Comparison of ENCODE assay signal across 11 mouse cellular contexts in genomic region chr8:126391541-126391940, GRCm38 (mm10). TPM values are rescaled to one million over a fixed set of nuclear protein-coding genes. Genes with fewer than 3 reads are reported as not detected.
DNase-seq lines count a peak whose midpoint lies in the region; ATAC-seq and TF ChIP-seq lines count a peak whose summit lies in the region.
"Had no signal": no experiment of that assay in that cellular context is flagged by ENCODE, and none has a peak within 500 bp of the region (broad histone marks: within the 10 kb centered on the region; RNA-seq: fewer than 3 reads in every experiment).

No protein-coding gene starts in this region.

- DNase-seq in limb, embryonic 10.5 days (ENCODE audit: low spot score), result no peak
- DNase-seq in cerebellum, adult 11-12 months, result peak; percentile 78
- peak; percentile 85 for DNase-seq in kidney, adult 2 months
- peak; percentile 65 for DNase-seq in lung, postnatal 0 days (ENCODE audit: low spot score)
- no peak for DNase-seq in midbrain, embryonic 11.5 days (ENCODE audit: low spot score, missing footprints)
- DNase-seq in heart, adult 2 months, result no peak
- DNase-seq: heart, postnatal 10 days; thymus, postnatal 36 days had no signal

- H3K27me3 ChIP-seq in limb, embryonic 13.5 days, result no peaks in the 10 kb centered on the region
- H3K27me3 ChIP-seq in limb, embryonic 10.5 days (ENCODE audit: low read depth, poor library complexity, severe bottlenecking), result no peaks in the 10 kb centered on the region
- no peaks in the 10 kb centered on the region for H3K27me3 ChIP-seq in kidney, adult 2 months (replicated peaks; ENCODE audit: control insufficient read depth, insufficient read depth, low read length)
- no peaks in the 10 kb centered on the region for H3K27me3 ChIP-seq in lung, postnatal 0 days (replicated peaks; ENCODE audit: insufficient read depth, low read length)
- H3K27me3 ChIP-seq in midbrain, embryonic 11.5 days (ENCODE audit: control insufficient read depth, insufficient read depth, low read length), result no peaks in the 10 kb centered on the region
- H3K27me3 ChIP-seq in heart, adult 2 months (ENCODE audit: control insufficient read depth, insufficient read depth, low read length), result no peaks in the 10 kb centered on the region
- H3K27me3 ChIP-seq: neural tube, embryonic 12.5 days had no signal

- H3K4me2 ChIP-seq in limb, embryonic 13.5 days (replicated peaks), result no peak overlapping the region
- no peak overlapping the region for H3K4me2 ChIP-seq in lung, postnatal 0 days (replicated peaks; ENCODE audit: low read depth, low read length)
- H3K4me2 ChIP-seq in midbrain, embryonic 11.5 days, result no peak overlapping the region
- H3K4me2 ChIP-seq: neural tube, embryonic 12.5 days had no signal

- intact Hi-C loops in heart, adult 2 months (cut with DNase I), result no loop called here

- H3K4me1 ChIP-seq in limb, embryonic 13.5 days, result 0 out of 2 replicates have a peak, but pooled peaks cover 6% of the 10 kb centered on the region
- H3K4me1 ChIP-seq in limb, embryonic 10.5 days, result no peaks in the 10 kb centered on the region
- H3K4me1 ChIP-seq in kidney, adult 2 months (ENCODE audit: control insufficient read depth, insufficient read depth, low read length), result peaks cover 9% of the 10 kb centered on the region; the same call in 1 of the 2 replicates
- no peaks in the 10 kb centered on the region; the same call in 1 of the 2 replicates for H3K4me1 ChIP-seq in lung, postnatal 0 days (ENCODE audit: insufficient read depth, low read depth, low read length)
- peaks cover 8% of the 10 kb centered on the region; the same call in 1 of the 2 replicates for H3K4me1 ChIP-seq in midbrain, embryonic 11.5 days (ENCODE audit: control insufficient read depth, insufficient read depth, low read length)
- no peaks in the 10 kb centered on the region for H3K4me1 ChIP-seq in heart, adult 2 months (ENCODE audit: control insufficient read depth, insufficient read depth, low read length)

- 59% methylated on average over 2 of the region's 2 CpGs for WGBS in limb, embryonic 13.5 days
- WGBS in limb, embryonic 10.5 days, result 73% methylated on average over 2 of the region's 2 CpGs
- WGBS in kidney, adult 2 months, result 16% methylated on average over 2 of the region's 2 CpGs
- 26% methylated on average over 2 of the region's 2 CpGs for WGBS in lung, postnatal 0 days
- WGBS in midbrain, embryonic 11.5 days, result 78% methylated on average over 2 of the region's 2 CpGs
- WGBS in heart, adult 2 months, result 38% methylated on average over 2 of the region's 2 CpGs

- ATAC-seq in limb, embryonic 13.5 days (ENCODE audit: low FRiP score, low read depth), result 0 out of 2 replicates have a peak, but pooled peaks have one; percentile 11
- peak; percentile 48 for ATAC-seq in lung, postnatal 0 days
- ATAC-seq in granulocyte monocyte progenitor cell, adult 5-6 weeks (replicated peaks; ENCODE audit: poor library complexity, severe bottlenecking), result no peak
- ATAC-seq in midbrain, embryonic 11.5 days (ENCODE audit: low FRiP score), result no peak

- TF ChIP-seq CTCF in kidney, adult 2 months (conservative IDR thresholded peaks at IDR 0.05; ENCODE audit: insufficient read depth, insufficient read length, low read depth, low read length), result no peak
- no peak for TF ChIP-seq CTCF in lung, postnatal 0 days (IDR thresholded peaks at IDR 0.05)
- TF ChIP-seq CTCF in heart, adult 2 months (IDR thresholded peaks at IDR 0.05), result no peak

- H3K9ac ChIP-seq in limb, embryonic 13.5 days, result no peak overlapping the region
- H3K9ac ChIP-seq in lung, postnatal 0 days (replicated peaks; ENCODE audit: low read depth), result no peak overlapping the region
- no peak overlapping the region for H3K9ac ChIP-seq in midbrain, embryonic 11.5 days (ENCODE audit: low read length)
- no peak overlapping the region for H3K9ac ChIP-seq in heart, adult 2 months (ENCODE audit: low read depth, low read length)
- H3K9ac ChIP-seq: neural tube, embryonic 12.5 days had no signal

- no peaks in the 10 kb centered on the region for H3K79me2 ChIP-seq in heart, adult 2 months (replicated peaks; ENCODE audit: control insufficient read depth, insufficient read depth, low read length)

- TF ChIP-seq POLR2A in kidney, adult 2 months (IDR thresholded peaks at IDR 0.05; ENCODE audit: low read depth, low read length), result no peak
- TF ChIP-seq POLR2A in heart, adult 2 months (IDR thresholded peaks at IDR 0.05; ENCODE audit: insufficient read depth, low read depth, low read length), result no peak

- no peak overlapping the region; the same call in 1 of the 2 replicates for H3K27ac ChIP-seq in limb, embryonic 13.5 days
- no peak overlapping the region for H3K27ac ChIP-seq in limb, embryonic 10.5 days
- H3K27ac ChIP-seq in kidney, adult 2 months (ENCODE audit: insufficient read depth, low read depth, low read length), result peak overlapping the region; percentile 43
- no peak overlapping the region for H3K27ac ChIP-seq in lung, postnatal 0 days (ENCODE audit: low read length)
- no peak overlapping the region for H3K27ac ChIP-seq in midbrain, embryonic 11.5 days (ENCODE audit: low read depth, low read length)
- no peak overlapping the region for H3K27ac ChIP-seq in heart, adult 2 months
- H3K27ac ChIP-seq: neural tube, embryonic 12.5 days had no signal

- TF ChIP-seq EP300 in lung, postnatal 0 days (IDR thresholded peaks at IDR 0.05), result 0 out of 2 replicates have a peak, but pooled peaks have one; percentile 21
- no peak for TF ChIP-seq EP300 in heart, adult 2 months (IDR thresholded peaks at IDR 0.05; ENCODE audit: insufficient read depth, low read depth, low read length)

- no peaks in the 10 kb centered on the region for H3K36me3 ChIP-seq in limb, embryonic 13.5 days
- no peaks in the 10 kb centered on the region for H3K36me3 ChIP-seq in limb, embryonic 10.5 days
- no peaks in the 10 kb centered on the region for H3K36me3 ChIP-seq in kidney, adult 2 months (ENCODE audit: control insufficient read depth, insufficient read depth, low read length)
- no peaks in the 10 kb centered on the region for H3K36me3 ChIP-seq in lung, postnatal 0 days (ENCODE audit: insufficient read depth, low read length)
- no peaks in the 10 kb centered on the region for H3K36me3 ChIP-seq in midbrain, embryonic 11.5 days (ENCODE audit: control insufficient read depth, insufficient read depth, low read length)
- H3K36me3 ChIP-seq in heart, adult 2 months (ENCODE audit: control insufficient read depth, insufficient read depth, low read length), result no peaks in the 10 kb centered on the region
- H3K36me3 ChIP-seq: neural tube, embryonic 12.5 days had no signal

- no peaks in the 10 kb centered on the region for H3K9me3 ChIP-seq in limb, embryonic 13.5 days
- H3K9me3 ChIP-seq in limb, embryonic 10.5 days (replicated peaks), result no peaks in the 10 kb centered on the region
- H3K9me3 ChIP-seq in lung, postnatal 0 days (ENCODE audit: low read length), result no peaks in the 10 kb centered on the region
- no peaks in the 10 kb centered on the region for H3K9me3 ChIP-seq in midbrain, embryonic 11.5 days (ENCODE audit: control insufficient read depth, low read length)
- H3K9me3 ChIP-seq: neural tube, embryonic 12.5 days had no signal

- H3K4me3 ChIP-seq in limb, embryonic 13.5 days, result no peak overlapping the region
- no peak overlapping the region for H3K4me3 ChIP-seq in limb, embryonic 10.5 days
- no peak overlapping the region for H3K4me3 ChIP-seq in kidney, adult 2 months (ENCODE audit: insufficient read depth, low read depth, low read length)
- H3K4me3 ChIP-seq in lung, postnatal 0 days (ENCODE audit: low read depth, low read length), result no peak overlapping the region
- H3K4me3 ChIP-seq in midbrain, embryonic 11.5 days (ENCODE audit: low read depth, low read length), result no peak overlapping the region
- no peak overlapping the region for H3K4me3 ChIP-seq in heart, adult 2 months
- H3K4me3 ChIP-seq: neural tube, embryonic 12.5 days had no signal

RNA-seq across cellular contexts. Expression of gene Coa6, which starts 30.8 kb away (rescaled TPM):
- 51.7 and 54.2 TPM in 2 replicates for polyA plus RNA-seq in limb, embryonic 13.5 days (2015; fragmentation: Nextera tagmentation; extraction: Ambion mirVana)
- 41.9 and 42.3 TPM in 2 replicates for polyA plus RNA-seq in limb, embryonic 10.5 days (2016; fragmentation: Nextera tagmentation; extraction: Ambion mirVana)
- polyA plus RNA-seq in kidney, adult 2 months (2012; rRNA removed), result 87.6 and 128 TPM in 2 replicates
- 53.4 and 53.5 TPM in 2 replicates for polyA plus RNA-seq in lung, postnatal 0 days (2015; fragmentation: Nextera tagmentation; extraction: Ambion mirVana)
- 11.3 and 26.6 TPM in 2 replicates for total RNA-seq in granulocyte monocyte progenitor cell, adult 5-6 weeks (2014; fragmentation: Nextera tagmentation)
- total RNA-seq in granulocyte monocyte progenitor cell, adult 5-6 weeks (2017), result 49.5 and 52.8 TPM in 2 replicates
- polyA plus RNA-seq in midbrain, embryonic 11.5 days (2014; fragmentation: Nextera tagmentation; extraction: Ambion mirVana), result 50.1 and 51.5 TPM in 2 replicates
- 10 to 100 TPM; 24.1 to 28.9 TPM for total RNA-seq in heart, adult 2 months (2021)
- 19.9 and 29.2 TPM in 2 replicates for polyA plus RNA-seq in heart, adult 2 months (2012; rRNA removed)

Comparison
In these comparisons a context has a peak if more than half of its experiments do, and no peak if none do; other contexts are left out.
1. ATAC-seq: peak in limb, embryonic 13.5 days (single experiment) and lung, postnatal 0 days (single experiment); none in granulocyte monocyte progenitor cell, adult 5-6 weeks (single experiment) and midbrain, embryonic 11.5 days (single experiment).
2. DNase-seq: peak in cerebellum, adult 11-12 months (single experiment), kidney, adult 2 months (single experiment) and lung, postnatal 0 days (single experiment); none in limb, embryonic 10.5 days (single experiment), midbrain, embryonic 11.5 days (single experiment) and heart, adult 2 months (0 of 2).